Mouse (Mus musculus) hindbrain, embryonic 10.5 days (tissue): ENCODE measurements at regions not wholly inside any gene's neighbourhood (a gene's known extent, or its start where the extent isn't known, plus 50 kb on each side); places are given as distances from the start of the nearest gene placed in this dataset.

ENCODE experiments used
- DNase-seq: peaks from one replicate; pipeline ENCODE4 v3.0.0-alpha.2; 2017; ENCODE audit warnings: low spot score
- H3K27ac ChIP-seq: fragments of 300-500 bp; sonication (generic); 2 replicates; pipeline ENCODE4 v1.5.1; 2016; ENCODE audit warnings: mild to moderate bottlenecking, moderate library complexity
- H3K27me3 ChIP-seq: fragments of 300-500 bp; sonication (generic); 2 replicates; pipeline ENCODE4 v1.6.1; 2016; ENCODE audit warnings: mild to moderate bottlenecking; ENCODE audit not compliant: poor library complexity, insufficient read depth, severe bottlenecking
- H3K36me3 ChIP-seq: fragments of 300-500 bp; sonication (generic); 2 replicates; pipeline ENCODE4 v1.6.1; 2016; ENCODE audit warnings: mild to moderate bottlenecking, moderate library complexity
- H3K4me1 ChIP-seq: fragments of 300-500 bp; sonication (generic); replicated peaks from 2 replicates; pipeline ENCODE4 v1.6.1; 2016; ENCODE audit warnings: mild to moderate bottlenecking
- H3K4me3 ChIP-seq: fragments of 300-500 bp; sonication (generic); 2 replicates; pipeline ENCODE4 v1.5.1; 2016; ENCODE audit warnings: mild to moderate bottlenecking, moderate library complexity
- H3K9me3 ChIP-seq: fragments of 300-500 bp; sonication (generic); 2 replicates; pipeline ENCODE4 v1.6.1; 2016; ENCODE audit warnings: mild to moderate bottlenecking, moderate library complexity
- WGBS: fragments of 180-500 bp; shearing (Covaris S2); methylation state at CpG from one replicate; pipeline ENCODE4 v1.1.7; 2016; 5-methylcytosine and 5-hydroxymethylcytosine counted together

GRCm38 (mm10) chr10:84093919-84094318 is 346.5 kb downstream of the Nuak1 start:
- Histone ChIP-seq H3K4me1 (peaks cover 5% of the 10 kb centered on the region; the same call in 1 of the 2 replicates), H3K27ac (no peak overlapping the region), H3K27me3 (no peaks in the 10 kb centered on the region), H3K4me3 (no peak overlapping the region), H3K36me3 (no peaks in the 10 kb centered on the region), H3K9me3 (no peaks in the 10 kb centered on the region; the same call in 1 of the 2 replicates)
- no peak for DNase-seq
- 74% methylated on average over 4 of the region's 4 CpGs for WGBS

- no peaks in the 10 kb centered on the region for H3K27me3 ChIP-seq
- H3K27ac ChIP-seq = no peak overlapping the region
- no peaks in the 10 kb centered on the region; the same call in 1 of the 2 replicates for H3K9me3 ChIP-seq
- DNase-seq = no peak
- no peaks in the 10 kb centered on the region for H3K36me3 ChIP-seq
- H3K4me1 ChIP-seq = peaks cover 10% of the 10 kb centered on the region; the same call in 1 of the 2 replicates
- 35% methylated on average over 5 of the region's 5 CpGs for WGBS
- H3K4me3 ChIP-seq = no peak overlapping the region
These were observed 343.2 kb downstream of the Nuak1 start for GRCm38 (mm10) chr10:84097196-84097595.

- H3K36me3 ChIP-seq = no peaks in the 10 kb centered on the region
- H3K27ac ChIP-seq = no peak overlapping the region
- 0 out of 2 replicates have a peak, but pooled peaks cover 7% of the 10 kb centered on the region for H3K4me1 ChIP-seq
- H3K27me3 ChIP-seq = no peaks in the 10 kb centered on the region; the same call in 1 of the 2 replicates
- 86% methylated on average over 7 of the region's 7 CpGs for WGBS
- H3K4me3 ChIP-seq = no peak overlapping the region
- DNase-seq = no peak
- no peaks in the 10 kb centered on the region for H3K9me3 ChIP-seq
These were observed 336.4 kb downstream of the Nuak1 start for GRCm38 (mm10) chr10:84103985-84104384.

- H3K27me3 ChIP-seq = no peaks in the 10 kb centered on the region; the same call in 1 of the 2 replicates
- no peaks in the 10 kb centered on the region for H3K36me3 ChIP-seq
- H3K4me1 ChIP-seq = 0 out of 2 replicates have a peak, but pooled peaks cover 7% of the 10 kb centered on the region
- H3K4me3 ChIP-seq = no peak overlapping the region
- H3K27ac ChIP-seq = no peak overlapping the region
- no peaks in the 10 kb centered on the region for H3K9me3 ChIP-seq
- no peak for DNase-seq
- WGBS = 88% methylated on average over 6 of the region's 6 CpGs
These were observed 335.8 kb downstream of the Nuak1 start for GRCm38 (mm10) chr10:84104556-84104955.

GRCm38 (mm10) chr10:84109680-84110371 is 330.6 kb downstream of the Nuak1 start:
- no peaks in the 10 kb centered on the region for H3K36me3 ChIP-seq
- no peak for DNase-seq
- no peaks in the 10 kb centered on the region; the same call in 1 of the 2 replicates for H3K27me3 ChIP-seq
- no peak overlapping the region for H3K4me3 ChIP-seq
- H3K27ac ChIP-seq = no peak overlapping the region
- H3K9me3 ChIP-seq = no peaks in the 10 kb centered on the region
- WGBS = 68% methylated on average over 7 of the region's 7 CpGs
- H3K4me1 ChIP-seq = peaks cover 18% of the 10 kb centered on the region

- Histone ChIP-seq H3K27me3 (no peaks in the 10 kb centered on the region; the same call in 1 of the 2 replicates), H3K4me3 (no peak overlapping the region), H3K36me3 (no peaks in the 10 kb centered on the region), H3K4me1 (peaks cover 18% of the 10 kb centered on the region), H3K27ac (0 out of 2 replicates have a peak overlapping the region, but pooled peaks have one; percentile 16), H3K9me3 (no peaks in the 10 kb centered on the region)
- DNase-seq = no peak
- 56% methylated on average over 4 of the region's 4 CpGs for WGBS
These were observed 329.9 kb downstream of the Nuak1 start for GRCm38 (mm10) chr10:84110372-84110985.

DNA sequence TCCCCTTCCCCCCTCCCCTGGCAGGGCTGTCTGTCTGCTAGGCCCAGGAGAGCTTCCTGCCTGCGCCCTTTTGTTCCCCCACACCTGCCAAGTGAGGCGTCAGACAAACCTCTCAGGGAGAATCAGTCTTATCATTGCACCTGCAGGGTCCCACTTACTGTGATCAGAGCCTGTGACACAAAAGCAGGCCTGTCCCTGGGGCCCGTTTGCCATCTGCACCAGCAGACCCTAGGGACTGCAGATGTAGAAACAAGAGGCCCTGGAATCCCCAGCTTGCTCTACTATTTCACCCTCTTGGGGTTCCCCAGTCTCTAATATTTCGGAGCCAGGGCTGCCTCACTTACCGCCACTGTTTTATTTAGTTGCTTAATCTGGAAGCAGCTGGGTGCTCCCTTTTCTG is 328.9 kb downstream of the Nuak1 start:
- 40% methylated on average over 5 of the region's 5 CpGs for WGBS
- DNase-seq = no peak
- Histone ChIP-seq H3K27ac (peak overlapping the region; percentile 59), H3K4me3 (no peak overlapping the region), H3K27me3 (no peaks in the 10 kb centered on the region; the same call in 1 of the 2 replicates), H3K36me3 (no peaks in the 10 kb centered on the region), H3K4me1 (peaks cover 18% of the 10 kb centered on the region), H3K9me3 (no peaks in the 10 kb centered on the region)

DNA sequence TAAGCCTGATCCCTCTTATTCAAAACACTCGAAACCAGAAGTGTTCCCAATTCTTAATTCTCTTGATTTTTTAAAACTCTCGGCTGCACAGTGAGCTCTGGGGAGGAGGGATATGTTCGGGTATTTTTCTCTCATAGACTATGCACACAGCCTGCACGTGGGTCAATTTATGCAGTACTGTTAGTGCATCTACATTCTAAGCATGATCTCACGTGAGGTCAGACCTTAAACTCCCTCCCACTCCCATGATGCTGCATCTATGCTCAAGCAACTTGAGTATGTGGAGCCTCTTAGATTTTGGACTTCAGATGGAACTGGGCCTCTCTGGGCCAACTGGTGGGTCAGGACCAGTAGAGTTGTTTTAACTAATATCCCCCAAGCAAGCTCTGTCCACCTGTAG is 328.5 kb downstream of the Nuak1 start:
- Histone ChIP-seq H3K27me3 (no peaks in the 10 kb centered on the region; the same call in 1 of the 2 replicates), H3K4me1 (peaks cover 18% of the 10 kb centered on the region), H3K36me3 (no peaks in the 10 kb centered on the region), H3K27ac (no peak overlapping the region), H3K9me3 (no peaks in the 10 kb centered on the region), H3K4me3 (no peak overlapping the region)
- DNase-seq = no peak
- 69% methylated on average over 5 of the region's 5 CpGs for WGBS

GRCm38 (mm10) chr10:84119952-84120550 is 320.3 kb downstream of the Nuak1 start:
- Histone ChIP-seq H3K9me3 (no peaks in the 10 kb centered on the region), H3K4me3 (no peak overlapping the region), H3K4me1 (no peaks in the 10 kb centered on the region), H3K27me3 (no peaks in the 10 kb centered on the region), H3K27ac (no peak overlapping the region), H3K36me3 (no peaks in the 10 kb centered on the region)
- 91% methylated on average over 8 of the region's 8 CpGs for WGBS
- no peak for DNase-seq

GRCm38 (mm10) chr10:84137019-84137658 is 303.3 kb downstream of the Nuak1 start:
- WGBS = 82% methylated on average over 4 of the region's 4 CpGs
- H3K27ac ChIP-seq = no peak overlapping the region
- no peaks in the 10 kb centered on the region for H3K36me3 ChIP-seq
- H3K4me3 ChIP-seq = no peak overlapping the region
- H3K4me1 ChIP-seq = no peaks in the 10 kb centered on the region
- DNase-seq = no peak
- H3K27me3 ChIP-seq = no peaks in the 10 kb centered on the region
- H3K9me3 ChIP-seq = no peaks in the 10 kb centered on the region

GRCm38 (mm10) chr10:84142741-84143454 is 297.5 kb downstream of the Nuak1 start:
- H3K27ac ChIP-seq = no peak overlapping the region
- H3K27me3 ChIP-seq = no peaks in the 10 kb centered on the region
- DNase-seq = no peak
- no peaks in the 10 kb centered on the region for H3K9me3 ChIP-seq
- H3K4me1 ChIP-seq = peaks cover 5% of the 10 kb centered on the region; the same call in 1 of the 2 replicates
- no peaks in the 10 kb centered on the region for H3K36me3 ChIP-seq
- 73% methylated on average over 8 of the region's 8 CpGs for WGBS
- no peak overlapping the region for H3K4me3 ChIP-seq

- Histone ChIP-seq H3K27ac (no peak overlapping the region), H3K27me3 (no peaks in the 10 kb centered on the region), H3K36me3 (no peaks in the 10 kb centered on the region), H3K4me1 (peaks cover 5% of the 10 kb centered on the region; the same call in 1 of the 2 replicates), H3K4me3 (no peak overlapping the region), H3K9me3 (no peaks in the 10 kb centered on the region)
- DNase-seq = peak; percentile 18
- WGBS = 63% methylated on average over 5 of the region's 5 CpGs
These were observed 296.6 kb downstream of the Nuak1 start for GRCm38 (mm10) chr10:84143674-84144343.
